Mouse (Mus musculus): ENCODE data around the gene Vdac1.

DNA sequence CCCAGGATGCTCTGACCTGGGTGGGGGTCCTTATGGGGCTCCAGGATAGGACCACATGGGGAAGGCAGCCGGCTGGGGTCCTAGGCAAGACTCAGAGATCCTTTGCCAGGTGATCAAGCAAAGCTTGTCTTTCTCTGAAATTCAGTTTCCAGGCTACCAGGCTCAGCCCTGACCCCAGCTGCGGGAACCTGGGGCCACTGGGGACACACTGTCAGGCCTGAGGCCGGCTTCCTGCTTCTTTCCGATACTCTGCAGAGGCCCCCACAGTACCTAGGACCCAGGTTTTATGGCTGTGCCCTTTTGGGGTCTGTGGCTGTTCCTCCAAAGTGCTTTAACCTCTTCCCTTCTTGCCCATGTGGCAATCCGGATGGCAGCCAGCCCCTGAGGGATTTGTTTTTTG, 19.2 kb upstream of the Vdac1 start:
- TF ChIP-seq CTCF (IDR thresholded peaks at IDR 0.05; ENCODE audit: borderline replicate concordance, insufficient read depth, low read depth, low read length) (no peak), POLR2A (IDR thresholded peaks at IDR 0.05; ENCODE audit: borderline replicate concordance, insufficient read depth, low read length) (no peak)

Data from cerebellum, adult 2 months (tissue).